Mouse (Mus musculus) left cerebral cortex, postnatal 14 days (tissue): Measurements from ENCODE around the gene Il10. TPM values are rescaled to one million over a fixed set of nuclear protein-coding genes. Genes with fewer than 3 reads are reported as not detected.

Experiments
- DNase-seq, 2 experiments: peaks; one replicate each; pipeline ENCODE4 v3.0.0; 2021 to 2022; ENCODE audit warnings: low spot score in 2 of 2, mixed read lengths in 1 of 2
- intact Hi-C: fragments of 180-260 bp; cut with DNase I; formaldehyde crosslinking; loops from one replicate; pipeline ENCODE4 v1.15.1; 2025
- long read RNA-seq, 2 experiments: library from polyadenylated mRNA; stranded (forward); transcript quantifications; one replicate each; pipeline ENCODE4 v2.0.0; 2021
- total RNA-seq, 2 experiments: library from RNA; stranded (reverse); gene quantifications; 2 replicates each; pipeline ENCODE4 v1.2.3; 2021

Gene Il10
- not detected for total RNA-seq
- long read RNA-seq, experiment 1: 0 reads
- long read RNA-seq, experiment 2: 0 reads

DNA sequence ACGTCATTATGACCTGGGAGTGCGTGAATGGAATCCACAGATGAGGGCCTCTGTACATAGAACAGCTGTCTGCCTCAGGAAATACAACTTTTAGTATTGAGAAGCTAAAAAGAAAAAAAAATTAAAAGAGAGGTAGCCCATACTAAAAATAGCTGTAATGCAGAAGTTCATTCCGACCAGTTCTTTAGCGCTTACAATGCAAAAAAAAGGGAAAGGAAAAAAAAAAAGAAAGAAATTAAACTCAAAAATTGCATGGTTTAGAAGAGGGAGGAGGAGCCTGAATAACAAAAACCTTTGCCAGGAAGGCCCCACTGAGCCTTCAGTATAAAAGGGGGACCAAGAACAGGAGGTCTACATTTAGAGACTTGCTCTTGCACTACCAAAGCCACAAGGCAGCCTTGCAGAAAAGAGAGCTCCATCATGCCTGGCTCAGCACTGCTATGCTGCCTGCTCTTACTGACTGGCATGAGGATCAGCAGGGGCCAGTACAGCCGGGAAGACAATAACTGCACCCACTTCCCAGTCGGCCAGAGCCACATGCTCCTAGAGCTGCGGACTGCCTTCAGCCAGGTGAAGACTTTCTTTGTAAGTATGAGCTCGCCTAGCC lies at the start of gene Il10:
Gene Il10 (plus strand): TSS at position 354 of the 607 bp plus-strand sequence.
- no peak for DNase-seq
- intact Hi-C loops: no loop called here

DNA sequence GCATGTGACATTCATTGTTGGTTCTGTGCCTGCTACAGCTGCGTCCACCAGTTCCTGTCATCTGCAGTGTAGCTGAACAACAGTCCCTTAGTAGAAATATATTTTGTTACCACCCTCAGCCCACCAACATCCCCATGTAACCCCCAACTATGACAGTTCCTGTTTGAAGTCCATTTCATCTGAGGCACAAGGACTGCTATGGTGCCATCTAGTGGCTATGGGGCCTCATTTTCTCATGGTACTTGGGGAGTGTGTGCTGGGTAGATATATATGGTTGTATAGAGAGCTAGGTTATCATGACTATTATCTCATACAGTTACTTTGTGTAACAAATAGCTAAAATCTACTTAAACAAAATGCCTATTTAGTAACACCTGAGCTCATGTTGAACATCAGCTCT lies 40.2 kb upstream of the Il10 start:
- intact Hi-C loops: loop anchor here (2.0 kb wide), 1 partner anchor 103 kb away; no protein-coding TSS in a partner anchor
- peak; percentile 23 to 38 for DNase-seq

DNA sequence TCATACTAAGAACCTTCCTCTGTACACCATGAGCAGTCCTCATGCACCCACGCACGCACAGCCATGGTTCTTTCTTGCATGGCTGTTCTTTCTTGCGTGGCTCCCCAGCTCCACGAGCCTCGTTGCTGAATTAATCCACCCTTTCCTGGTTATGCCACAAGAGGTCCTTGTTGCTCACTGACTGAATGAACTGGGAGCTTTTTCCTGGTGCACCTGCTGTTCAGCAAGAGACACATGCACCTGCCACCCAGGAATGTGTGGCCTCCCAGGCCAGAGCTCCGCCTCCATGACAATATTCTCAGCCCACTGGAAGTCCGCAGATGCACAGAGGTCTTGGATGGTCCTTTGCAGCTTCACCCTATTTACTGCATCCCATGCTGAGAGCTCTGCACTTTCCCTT lies 35.2 kb upstream of the Il10 start:
- intact Hi-C loops: loop anchor here (5.0 kb wide), 1 partner anchor 68 kb away; no protein-coding TSS in a partner anchor
- DNase-seq: no peak

DNA sequence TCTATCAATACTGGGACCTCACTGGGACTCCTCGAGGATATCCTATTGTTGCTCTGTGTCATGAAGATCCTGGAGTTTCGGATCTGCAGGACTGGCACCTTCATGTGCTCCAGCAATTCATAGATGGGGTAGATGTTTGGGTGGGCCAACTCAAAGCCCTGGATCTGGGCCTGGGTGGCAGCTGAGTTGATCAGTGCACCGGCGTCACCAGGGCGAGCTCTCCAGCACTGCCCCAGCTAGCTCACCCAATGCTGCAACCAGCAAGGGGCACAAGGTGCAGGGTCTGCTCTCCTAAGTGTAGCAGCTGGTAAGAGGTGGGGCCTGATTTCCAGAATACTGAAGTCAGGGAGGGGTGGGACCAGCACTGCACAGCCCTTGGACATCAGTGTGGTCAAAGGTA lies 32.6 kb upstream of the Il10 start:
- intact Hi-C loops: no loop called here
- DNase-seq: no peak

DNA sequence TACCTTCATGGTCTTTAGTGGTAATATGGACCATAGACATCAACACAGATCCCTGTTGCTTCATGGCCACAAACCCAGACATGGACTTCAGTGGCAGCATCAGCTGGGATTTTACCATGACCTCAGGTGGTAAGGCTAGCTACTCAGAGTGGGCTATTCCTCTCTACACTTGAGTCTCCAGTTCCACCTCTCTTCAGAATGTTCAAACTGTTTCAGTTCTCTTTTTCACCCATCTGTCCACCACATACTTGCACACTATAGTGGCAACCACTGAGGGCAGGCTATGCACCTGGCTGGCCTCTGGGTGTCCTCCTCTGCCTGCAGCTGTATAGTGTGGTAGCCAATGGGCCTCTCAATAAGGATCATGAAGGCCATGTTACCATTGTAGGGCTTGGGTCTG lies 32.2 kb upstream of the Il10 start:
- no peak for DNase-seq
- intact Hi-C loops: no loop called here

DNA sequence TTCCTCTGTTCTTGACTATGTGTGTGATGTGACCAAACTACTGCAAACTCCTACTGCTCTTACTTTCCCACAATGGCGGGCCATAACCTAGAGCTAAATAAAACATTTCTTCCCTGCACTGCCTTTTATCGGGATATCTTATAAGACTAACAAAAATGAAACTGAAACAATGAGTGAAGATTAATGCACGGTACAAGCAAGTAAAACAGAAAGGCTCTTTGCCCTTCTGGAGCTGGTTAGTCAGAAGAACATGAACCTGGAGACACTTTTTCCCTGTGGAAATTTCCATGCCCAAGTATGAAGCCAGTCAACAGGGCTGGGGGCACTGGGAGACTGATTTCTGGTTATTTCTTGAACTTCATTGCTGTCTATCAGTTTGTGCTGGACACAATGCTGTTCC lies 30.3 kb upstream of the Il10 start:
- intact Hi-C loops: no loop called here
- DNase-seq: no peak

DNA sequence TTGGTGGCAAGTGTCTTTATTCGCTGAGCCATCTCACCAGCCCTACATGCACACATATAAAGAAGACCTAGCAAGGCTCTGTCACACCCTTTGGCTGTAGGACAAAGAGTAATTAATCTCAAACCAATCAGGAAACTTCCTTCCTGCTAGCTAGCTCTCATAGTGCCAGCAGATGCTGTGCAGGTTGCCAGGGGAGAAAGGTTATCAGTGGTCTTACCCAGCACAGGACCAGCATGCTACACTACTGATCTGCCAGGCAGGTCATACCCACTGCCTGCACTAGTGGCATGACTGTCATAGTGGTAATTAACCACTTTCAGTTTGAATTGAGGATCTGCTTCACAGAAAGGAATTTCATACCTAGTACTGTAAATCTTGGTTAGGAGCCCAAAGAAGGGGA lies 29.2 kb upstream of the Il10 start:
- DNase-seq: no peak
- intact Hi-C loops: no loop called here

- no peak for DNase-seq
- intact Hi-C loops: no loop called here
These were observed 26.0 kb upstream of the Il10 start for GRCm38 (mm10) chr1:130993574-130994154.

GRCm38 (mm10) chr1:130995515-130995914 lies 24.1 kb upstream of the Il10 start:
- intact Hi-C loops: no loop called here

GRCm38 (mm10) chr1:130996356-130996755 lies 23.3 kb upstream of the Il10 start:
- intact Hi-C loops: no loop called here

More at GRCm38 (mm10) chr1:130995515-130995914, 24.1 kb upstream of the Il10 start:
- no peak for DNase-seq

GRCm38 (mm10) chr1:130997441-130997840 lies 22.2 kb upstream of the Il10 start:
- no peak for DNase-seq
- intact Hi-C loops: no loop called here

More at GRCm38 (mm10) chr1:130996356-130996755, 23.3 kb upstream of the Il10 start:
- DNase-seq: no peak

GRCm38 (mm10) chr1:130998321-130998720 lies 21.3 kb upstream of the Il10 start:
- DNase-seq: peak in 1 of 2 experiments; percentile 25
- intact Hi-C loops: no loop called here

DNA sequence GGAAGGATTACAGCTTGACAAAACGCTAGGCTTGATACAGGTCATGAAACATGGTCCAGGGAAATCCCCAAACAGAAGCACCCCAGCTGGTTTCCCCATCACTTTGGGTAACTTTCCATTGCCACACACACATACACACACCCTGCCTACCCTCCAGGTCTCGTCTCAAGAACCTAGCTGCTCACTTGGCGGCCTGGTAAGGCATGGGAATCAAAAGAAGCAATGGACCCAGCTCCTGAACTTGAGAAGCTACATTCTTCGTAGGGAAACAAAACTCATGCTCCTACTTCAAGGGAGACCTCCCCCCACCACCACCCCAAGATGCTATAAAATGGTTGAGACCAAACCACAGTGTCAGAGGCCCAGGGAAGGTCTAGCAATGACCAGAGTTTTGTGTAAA lies 19.9 kb upstream of the Il10 start:
- DNase-seq: no peak
- intact Hi-C loops: no loop called here

- intact Hi-C loops: no loop called here
- DNase-seq: no peak
These were observed 19.3 kb upstream of the Il10 start for GRCm38 (mm10) chr1:131000296-131000695.

- intact Hi-C loops: no loop called here
- no peak for DNase-seq
These were observed 17.1 kb upstream of the Il10 start for GRCm38 (mm10) chr1:131002561-131002960.

DNA sequence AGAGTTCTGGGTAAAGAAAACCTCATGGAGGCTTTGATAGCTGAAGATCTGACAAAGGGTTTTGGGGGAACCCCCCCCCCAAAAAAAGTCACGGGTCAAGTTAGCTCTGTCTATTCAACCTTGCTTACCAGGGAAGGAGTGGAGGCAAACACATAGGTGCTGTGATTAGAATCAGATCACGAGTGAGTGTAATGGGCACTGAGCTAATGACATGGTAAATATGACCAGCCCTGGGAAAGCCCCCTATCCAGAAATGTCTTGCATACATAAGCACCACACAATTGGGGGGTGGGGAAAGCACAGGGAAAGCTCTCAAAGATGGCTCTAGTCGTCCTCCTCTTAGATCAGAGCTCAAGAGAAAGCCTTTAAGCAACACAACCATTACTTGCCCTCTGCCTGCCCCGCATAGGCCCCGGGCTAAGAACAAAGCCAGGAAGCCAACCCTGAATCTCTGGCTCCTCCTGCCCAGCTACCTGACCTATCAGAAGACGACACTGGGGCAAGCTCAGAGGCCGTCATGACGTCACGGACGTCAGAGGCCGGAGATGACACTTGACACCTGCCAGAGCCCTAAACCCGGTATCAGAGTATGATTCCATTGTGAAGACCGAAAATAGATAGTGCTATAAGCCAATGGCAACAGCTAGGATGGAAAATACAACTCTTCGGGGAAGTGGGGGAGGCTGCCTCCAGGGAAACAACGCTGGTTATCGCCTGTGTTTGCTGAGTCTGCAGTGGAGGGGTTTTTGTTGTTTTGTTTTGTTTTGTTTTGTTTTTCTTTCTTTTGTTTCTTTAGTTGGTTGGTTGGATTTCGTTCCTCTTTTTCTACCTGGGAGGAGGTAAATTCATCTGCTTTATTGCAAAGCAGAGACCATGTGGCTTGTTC lies 16.4 kb upstream of the Il10 start:
- intact Hi-C loops: no loop called here
- DNase-seq: no peak

- intact Hi-C loops: no loop called here
- no peak for DNase-seq
These were observed 13.6 kb upstream of the Il10 start for GRCm38 (mm10) chr1:131006069-131006468.

- no peak for DNase-seq
- intact Hi-C loops: no loop called here
These were observed 9.2 kb upstream of the Il10 start for GRCm38 (mm10) chr1:131010201-131011153.

DNA sequence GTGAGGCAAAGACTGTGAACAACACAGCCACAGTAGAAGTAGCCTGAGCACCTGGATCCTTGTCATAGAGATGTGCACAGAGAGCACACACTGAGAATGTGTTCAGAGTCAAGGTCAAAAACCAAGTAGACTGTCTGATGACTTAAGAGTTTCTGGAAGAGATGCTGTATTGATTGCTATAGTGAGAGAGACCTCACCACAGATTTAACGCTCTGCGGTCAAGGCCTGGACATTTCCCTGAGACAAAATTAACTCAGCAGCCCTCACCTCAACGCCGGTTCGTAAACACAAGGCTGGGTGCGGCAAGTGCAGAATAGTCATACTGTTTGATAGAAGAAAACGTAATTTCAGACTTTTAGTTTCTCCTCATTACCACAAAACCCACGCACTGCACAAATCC lies 7.2 kb upstream of the Il10 start:
- intact Hi-C loops: no loop called here
- no peak for DNase-seq
